Mouse (Mus musculus) hindbrain, embryonic 14.5 days (tissue): ENCODE measurements around the gene Nomo1. TPM values are rescaled to one million over a fixed set of nuclear protein-coding genes. Genes with fewer than 3 reads are reported as not detected.

Source experiments
- ATAC-seq: fragments of 200-750 bp; cut with Nextera tagmentation; 2 replicates; pipeline ENCODE4 v1.8.0; 2017; ENCODE audit warnings: moderate number of reproducible peaks, mild to moderate bottlenecking, moderate TSS enrichment, moderate library complexity; ENCODE audit not compliant: low FRiP score
- DNase-seq: peaks from one replicate; pipeline ENCODE4 v3.0.0-alpha.2; 2015; ENCODE audit warnings: low spot score
- H3K27ac ChIP-seq: fragments of 300-500 bp; sonication (generic); 2 replicates; pipeline ENCODE4 v1.5.1; 2014; ENCODE audit warnings: mild to moderate bottlenecking, moderate library complexity
- H3K27me3 ChIP-seq: fragments of 300-500 bp; sonication (generic); 2 replicates; pipeline ENCODE4 v1.6.1; 2014; ENCODE audit warnings: mild to moderate bottlenecking, low read length, mixed read lengths; ENCODE audit not compliant: control insufficient read depth, insufficient read depth
- H3K36me3 ChIP-seq: fragments of 300-500 bp; sonication (generic); replicated peaks from 2 replicates; pipeline ENCODE4 v1.6.1; 2014; ENCODE audit not compliant: control insufficient read depth, insufficient read depth
- H3K4me1 ChIP-seq: fragments of 300-500 bp; sonication (generic); replicated peaks from 2 replicates; pipeline ENCODE4 v1.6.1; 2014; ENCODE audit warnings: antibody characterized with exemption, low read length, mixed read lengths; ENCODE audit not compliant: control insufficient read depth, insufficient read depth
- H3K4me2 ChIP-seq: fragments of 300-500 bp; sonication (generic); replicated peaks from 2 replicates; pipeline ENCODE4 v1.6.1; 2014; ENCODE audit warnings: mild to moderate bottlenecking, moderate library complexity
- H3K4me3 ChIP-seq: fragments of 300-500 bp; sonication (generic); replicated peaks from 2 replicates; pipeline ENCODE4 v1.5.1; 2014; ENCODE audit warnings: mild to moderate bottlenecking, low read length
- H3K9ac ChIP-seq: fragments of 300-500 bp; sonication (generic); 2 replicates; pipeline ENCODE4 v1.6.1; 2014
- H3K9me3 ChIP-seq: fragments of 300-500 bp; sonication (generic); 2 replicates; pipeline ENCODE4 v1.6.1; 2016; ENCODE audit warnings: low read length; ENCODE audit not compliant: control insufficient read depth
- WGBS: fragments of 180-500 bp; shearing (Covaris S2); extraction: QIAGEN DNeasy Blood & Tissue Kit; methylation state at CpG from one replicate; pipeline ENCODE4 v1.1.7; 2014; 5-methylcytosine and 5-hydroxymethylcytosine counted together
- polyA plus RNA-seq: library from polyadenylated mRNA; unstranded; fragments of >200 nt; fragmentation: Nextera tagmentation; extraction: Ambion mirVana; gene quantifications from 2 replicates; pipeline ENCODE4 v1.2.1, GENCODE M21; 2014

The Nomo1 gene
- polyA plus RNA-seq, 1 experiment from 2014 or later: 29.3 TPM

DNA sequence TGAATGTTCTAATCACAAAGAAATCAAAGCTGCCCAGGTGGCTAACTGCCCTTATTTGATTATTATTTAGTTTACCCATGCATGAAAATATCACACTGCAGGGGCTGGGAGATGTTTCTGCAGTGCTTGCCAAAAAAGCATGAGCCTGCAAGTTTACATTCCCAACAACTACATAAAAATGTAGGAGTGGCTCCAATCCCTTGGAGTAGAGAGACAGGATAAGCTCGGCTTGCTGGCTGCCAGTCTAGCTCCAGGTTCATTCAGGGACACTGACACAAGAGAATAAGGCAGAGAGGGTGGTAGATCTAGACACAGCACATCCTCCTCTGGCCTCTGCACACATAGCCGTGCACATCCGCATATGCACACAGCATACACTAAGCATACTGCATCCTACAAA lies 13.9 kb upstream of the Nomo1 start:
- Histone ChIP-seq H3K27me3 (no peaks in the 10 kb centered on the region), H3K9ac (no peak overlapping the region), H3K4me3 (no peak overlapping the region), H3K4me1 (no peaks in the 10 kb centered on the region), H3K9me3 (no peaks in the 10 kb centered on the region), H3K36me3 (no peaks in the 10 kb centered on the region), H3K27ac (no peak overlapping the region), H3K4me2 (no peak overlapping the region)
- DNase-seq (no peak), ATAC-seq (no peak)
- WGBS: 70% methylated on average over 3 of the region's 3 CpGs

DNA sequence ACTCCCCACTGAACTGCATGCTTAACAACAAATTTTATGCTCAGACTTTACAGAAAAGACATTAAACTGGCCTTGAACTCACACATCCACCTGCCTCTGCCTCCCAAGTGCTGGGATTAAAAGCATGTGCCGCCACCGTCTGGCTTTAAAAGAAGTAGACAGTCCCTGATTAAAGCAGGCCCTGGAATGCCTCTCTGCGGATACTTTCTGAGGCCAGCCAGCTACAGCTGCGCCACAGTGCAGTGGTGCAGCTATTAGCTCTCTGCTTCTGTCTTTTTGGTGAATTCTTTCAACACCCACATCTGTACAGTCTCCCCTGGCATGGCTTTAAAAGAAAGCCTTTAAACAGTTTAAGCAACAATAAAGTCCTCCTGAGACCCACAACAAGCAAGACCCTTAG lies 11.5 kb upstream of the Nomo1 start:
- Histone ChIP-seq H3K9me3 (no peaks in the 10 kb centered on the region), H3K27ac (no peak overlapping the region), H3K4me2 (no peak overlapping the region), H3K27me3 (no peaks in the 10 kb centered on the region), H3K9ac (no peak overlapping the region), H3K36me3 (no peaks in the 10 kb centered on the region), H3K4me3 (no peak overlapping the region), H3K4me1 (no peaks in the 10 kb centered on the region)
- ATAC-seq: no peak
- 34% methylated on average over 4 of the region's 4 CpGs for WGBS
- no peak for DNase-seq

DNA sequence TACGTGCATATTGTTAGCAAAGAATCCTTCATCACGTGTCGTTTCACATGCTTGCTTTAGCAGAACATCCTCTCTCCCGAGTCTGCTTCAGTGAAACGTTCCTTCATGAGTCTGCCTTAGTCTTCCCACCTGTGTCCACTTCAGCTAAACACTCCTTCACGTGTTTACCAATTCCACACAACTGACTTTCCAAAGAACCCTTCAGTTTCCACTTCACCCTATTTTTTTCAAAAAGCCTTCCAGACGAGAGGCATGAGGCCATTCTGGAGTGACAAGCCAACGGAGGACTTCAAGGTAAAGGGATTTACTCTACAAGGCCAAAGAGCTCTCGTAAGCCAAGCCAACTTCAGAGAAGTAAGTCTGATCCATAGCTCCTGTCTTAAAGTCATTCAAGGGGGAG lies 8.1 kb upstream of the Nomo1 start:
- WGBS: 81% methylated on average over 9 of the region's 9 CpGs
- Histone ChIP-seq H3K27me3 (no peaks in the 10 kb centered on the region), H3K36me3 (no peaks in the 10 kb centered on the region), H3K4me1 (no peaks in the 10 kb centered on the region), H3K27ac (no peak overlapping the region), H3K9me3 (no peaks in the 10 kb centered on the region), H3K4me3 (no peak overlapping the region), H3K4me2 (no peak overlapping the region), H3K9ac (no peak overlapping the region)
- ATAC-seq (no peak), DNase-seq (no peak)

DNA sequence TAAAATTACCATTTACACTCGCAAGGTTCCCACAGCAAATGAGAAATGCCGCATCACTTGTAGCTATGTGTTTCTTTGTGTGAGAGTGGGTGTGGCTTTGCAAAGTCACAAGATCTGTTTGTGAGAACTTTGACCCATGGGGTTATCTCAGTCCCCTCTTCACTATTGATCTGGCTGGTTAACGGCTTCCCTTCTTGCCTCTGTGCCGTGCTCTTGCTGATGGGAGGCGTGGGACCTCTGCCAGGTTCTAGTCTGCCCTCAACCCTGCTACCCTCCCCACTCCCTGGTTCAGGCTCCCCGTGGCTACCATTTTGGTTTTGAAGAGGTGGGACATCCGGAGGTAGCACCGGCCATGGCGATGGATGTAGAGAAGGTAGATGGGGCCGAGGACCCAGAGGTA lies 4.8 kb upstream of the Nomo1 start:
- DNase-seq: no peak

DNA sequence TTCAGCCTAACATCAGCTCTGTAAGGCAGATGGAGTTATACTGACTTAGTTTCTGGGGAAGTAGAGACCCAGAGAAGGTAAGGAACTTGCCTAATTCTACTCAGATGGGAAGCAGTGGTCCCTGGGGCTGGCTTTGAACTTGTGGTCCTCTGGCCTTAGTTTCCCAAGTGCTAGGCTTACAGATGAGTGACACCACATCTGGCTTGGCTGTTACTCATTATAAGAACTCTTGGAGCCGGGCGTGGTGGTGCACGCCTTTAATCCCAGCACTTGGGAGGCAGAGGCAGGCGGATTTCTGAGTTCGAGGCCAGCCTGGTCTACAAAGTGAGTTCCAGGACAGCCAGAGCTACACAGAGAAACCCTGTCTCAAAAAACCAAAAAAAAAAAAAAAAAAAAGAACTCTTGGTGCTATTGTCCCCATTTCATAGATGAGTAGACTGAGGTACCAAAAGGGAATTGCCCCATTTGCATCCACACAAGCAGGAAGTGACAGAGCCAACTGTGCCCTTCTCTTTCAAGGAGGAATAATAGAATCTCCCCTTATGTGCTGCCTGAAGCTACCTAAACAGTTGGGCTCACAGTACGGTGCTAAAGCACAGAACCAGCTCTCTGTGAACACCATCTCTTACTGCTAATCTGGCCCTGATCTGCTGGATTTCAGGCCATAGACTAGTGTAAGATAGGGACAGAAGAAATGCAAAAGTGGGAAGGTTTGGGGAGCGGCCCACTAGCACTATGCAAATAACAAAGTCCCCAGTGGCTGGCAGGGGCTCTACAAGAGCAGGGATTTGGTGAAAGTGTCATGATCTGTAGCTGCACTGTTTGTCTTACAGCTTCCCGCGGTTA lies 4.0 kb upstream of the Nomo1 start:
- Histone ChIP-seq H3K4me1 (peaks cover 3% of the 10 kb centered on the region), H3K36me3 (no peaks in the 10 kb centered on the region), H3K27me3 (no peaks in the 10 kb centered on the region), H3K4me2 (no peak overlapping the region), H3K27ac (no peak overlapping the region), H3K9ac (no peak overlapping the region), H3K4me3 (no peak overlapping the region), H3K9me3 (no peaks in the 10 kb centered on the region)
- 66% methylated on average over 9 of the region's 9 CpGs for WGBS
- ATAC-seq: no peak
- no peak for DNase-seq

More for the DNA sequence above, 4.8 kb upstream of the Nomo1 start:
- H3K27ac ChIP-seq: no peak overlapping the region
- ATAC-seq: no peak
- no peaks in the 10 kb centered on the region for H3K36me3 ChIP-seq
- no peaks in the 10 kb centered on the region for H3K4me1 ChIP-seq
- H3K9ac ChIP-seq: no peak overlapping the region
- no peaks in the 10 kb centered on the region for H3K27me3 ChIP-seq
- no peak overlapping the region for H3K4me2 ChIP-seq
- WGBS: 92% methylated on average over 10 of the region's 10 CpGs
- H3K4me3 ChIP-seq: no peak overlapping the region
- H3K9me3 ChIP-seq: no peaks in the 10 kb centered on the region

DNA sequence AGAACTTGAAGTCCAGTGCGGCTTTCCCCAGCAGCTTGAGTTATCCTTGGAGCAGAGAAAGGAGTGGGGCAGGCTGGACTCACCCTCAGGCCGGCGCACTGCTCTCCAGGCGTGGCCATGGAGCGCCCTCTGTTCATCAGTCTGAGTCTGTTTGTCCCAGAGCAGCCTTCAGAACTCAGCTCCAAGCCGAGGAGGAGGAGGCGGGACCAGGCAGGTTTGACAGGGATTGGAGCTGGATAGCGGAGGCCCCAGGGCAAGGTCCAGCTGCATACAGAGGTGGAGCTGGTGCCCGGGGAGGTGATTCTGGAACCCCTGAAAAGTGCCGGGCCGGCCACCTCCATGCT lies 3.4 kb upstream of the Nomo1 start, which contains the start of gene Abcc6:
TSS of gene Abcc6 (minus strand) at position 158 of the 344 bp plus-strand sequence.
- 9% methylated on average over 11 of the region's 11 CpGs for WGBS
- H3K36me3 ChIP-seq: no peaks in the 10 kb centered on the region
- H3K4me1 ChIP-seq: peaks cover 9% of the 10 kb centered on the region
- DNase-seq: no peak
- H3K4me3 ChIP-seq: no peak within 1 kb of the TSS
- no peak for ATAC-seq
- H3K9ac ChIP-seq: no peak within 1 kb of the TSS
- no peak within 1 kb of the TSS for H3K27ac ChIP-seq
- H3K4me2 ChIP-seq: no peak within 1 kb of the TSS
- no peaks in the 10 kb centered on the region for H3K27me3 ChIP-seq
- no peaks in the 10 kb centered on the region for H3K9me3 ChIP-seq

DNA sequence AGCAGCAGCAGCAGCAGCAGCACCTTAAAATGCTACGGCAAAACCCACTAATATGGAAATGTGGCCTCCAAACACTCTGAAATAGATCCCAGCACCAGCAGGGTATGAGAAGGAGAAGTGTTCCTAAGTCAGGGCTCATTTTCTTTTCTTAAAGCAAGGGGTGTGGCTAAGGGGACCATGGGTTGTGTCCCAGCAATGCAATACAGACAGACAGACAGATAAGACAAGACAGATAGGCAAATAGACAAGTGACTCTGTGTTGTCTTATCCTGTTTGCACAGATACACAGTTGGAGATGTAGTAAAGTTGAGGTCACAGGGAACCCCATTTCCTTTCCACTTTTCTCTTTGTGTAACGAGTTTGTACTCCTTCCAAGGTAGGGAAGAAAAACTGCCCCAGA lies 2.4 kb upstream of the Nomo1 start:
- 83% methylated on average over 2 of the region's 2 CpGs for WGBS
- Histone ChIP-seq H3K4me1 (peaks cover 10% of the 10 kb centered on the region), H3K9me3 (no peaks in the 10 kb centered on the region)

DNA sequence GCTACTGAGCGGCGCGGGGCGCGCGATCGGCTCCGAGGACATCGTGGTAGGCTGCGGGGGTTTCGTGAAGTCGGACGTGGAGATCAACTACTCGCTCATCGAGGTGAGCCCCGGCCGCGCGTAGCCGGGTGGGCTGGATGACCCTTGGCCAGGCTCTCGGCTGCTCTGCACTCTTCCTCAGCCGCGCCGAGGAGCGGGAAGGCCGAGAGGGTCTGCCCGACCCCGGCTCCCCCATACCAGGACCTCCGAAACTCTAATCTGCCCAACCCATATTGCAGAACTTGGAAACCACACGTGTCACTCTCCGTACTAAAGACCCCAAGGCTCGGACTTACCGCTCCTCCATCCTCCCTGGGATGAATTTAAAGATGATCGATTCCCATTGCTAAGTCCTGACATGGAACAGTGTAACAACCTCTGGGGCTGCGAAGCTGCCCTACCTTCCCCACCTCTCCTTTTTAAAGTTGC lies 406 bp downstream of the Nomo1 start:
- Histone ChIP-seq H3K4me2 (peak overlapping the region; percentile 76), H3K9me3 (no peaks in the 10 kb centered on the region), H3K27ac (no peak overlapping the region), H3K27me3 (no peaks in the 10 kb centered on the region), H3K36me3 (peaks cover 17% of the 10 kb centered on the region), H3K4me1 (peaks cover 10% of the 10 kb centered on the region), H3K4me3 (peak overlapping the region; percentile 74), H3K9ac (peak overlapping the region; percentile 76)
- ATAC-seq (peak; percentile 71), DNase-seq (no peak)
- under 1% methylated on average over 32 of the region's 35 CpGs for WGBS

More for the DNA sequence above, 2.4 kb upstream of the Nomo1 start:
- ATAC-seq (no peak), DNase-seq (no peak)
- no peaks in the 10 kb centered on the region for H3K36me3 ChIP-seq
- no peak overlapping the region for H3K27ac ChIP-seq
- H3K4me3 ChIP-seq: no peak overlapping the region
- no peak overlapping the region for H3K9ac ChIP-seq
- H3K27me3 ChIP-seq: no peaks in the 10 kb centered on the region
- no peak overlapping the region for H3K4me2 ChIP-seq

DNA sequence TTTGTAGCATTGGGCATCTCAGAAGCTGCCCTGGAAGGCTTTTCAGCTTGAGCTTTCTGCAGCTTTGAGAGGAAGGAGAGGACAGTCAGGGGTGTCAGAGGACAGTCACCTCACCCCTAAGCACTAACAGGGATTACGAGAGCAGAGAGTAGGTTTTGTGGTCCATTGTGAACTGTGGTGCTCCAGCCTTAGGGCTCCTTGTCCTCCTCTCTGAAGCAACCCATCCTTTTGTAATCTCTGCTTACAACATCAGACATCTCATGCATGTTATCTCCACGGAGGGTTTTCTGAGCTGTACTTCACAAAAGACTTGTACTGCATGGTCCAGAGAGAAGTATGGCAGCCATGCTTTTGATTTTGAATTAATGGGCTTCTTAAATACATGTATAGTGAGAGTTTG lies 1.5 kb downstream of the Nomo1 start:
- H3K4me1 ChIP-seq: peaks cover 10% of the 10 kb centered on the region
- DNase-seq: no peak
- no peak overlapping the region for H3K9ac ChIP-seq
- H3K9me3 ChIP-seq: no peaks in the 10 kb centered on the region
- H3K27me3 ChIP-seq: no peaks in the 10 kb centered on the region
- peak overlapping the region; percentile 74 for H3K4me3 ChIP-seq
- no peak for ATAC-seq
- peaks cover 28% of the 10 kb centered on the region for H3K36me3 ChIP-seq
- no peak overlapping the region for H3K27ac ChIP-seq
- H3K4me2 ChIP-seq: peak overlapping the region; percentile 76
- 79% methylated on average over 2 of the region's 2 CpGs for WGBS
